Mouse (Mus musculus): Measurements from ENCODE around the gene Muc4.

DNA sequence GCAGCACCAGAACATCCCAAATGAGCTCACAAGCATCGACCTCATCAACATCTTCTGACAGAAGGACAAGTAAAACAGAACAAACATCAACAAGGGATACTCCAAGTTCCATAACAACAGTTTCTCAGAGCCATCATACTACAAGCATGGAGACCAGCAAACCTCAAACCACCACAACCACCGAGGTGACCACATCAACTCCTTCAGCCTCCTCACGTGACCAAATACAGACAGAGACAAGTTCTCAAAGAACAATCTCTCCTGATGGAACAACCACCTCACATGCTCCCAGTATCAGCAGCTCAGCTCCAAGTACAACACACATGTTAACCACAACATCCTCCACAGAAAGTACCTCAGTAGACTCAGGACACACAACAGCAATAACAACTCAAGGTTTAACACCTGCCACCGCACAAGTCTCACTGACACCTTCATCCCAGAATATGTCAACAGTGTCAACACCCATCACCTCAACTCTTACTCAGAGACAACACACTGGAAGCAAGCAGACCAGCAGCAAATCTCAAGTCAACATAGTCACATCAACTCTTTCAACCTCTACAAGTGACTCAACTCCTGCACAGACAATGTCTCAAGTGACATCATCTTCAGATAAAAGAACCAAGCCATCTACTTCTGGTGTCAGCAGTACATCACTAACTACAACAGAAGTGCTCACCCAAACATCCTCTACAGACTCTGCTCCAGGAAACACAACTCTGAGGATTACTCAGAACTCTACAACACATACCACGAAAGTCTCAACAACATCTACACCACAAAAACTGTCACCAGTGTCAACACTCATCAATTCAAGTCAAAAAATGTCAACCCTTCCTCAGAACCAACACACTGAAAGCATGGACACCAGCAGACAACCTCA is 14.8 kb downstream of the Muc4 start:
- TF ChIP-seq CTCF (IDR thresholded peaks at IDR 0.05; ENCODE audit: low read depth, low read length) (no peak), TAL1 (conservative IDR thresholded peaks at IDR 0.05; ENCODE audit: low read depth, low read length) (no peak)

Measured in G1E (cell line).